Mouse (Mus musculus) kidney, adult 9 months (tissue): ENCODE measurements around the gene L3mbtl4.

Source experiments
- DNase-seq: peaks from one replicate; pipeline ENCODE4 v3.0.0; 2022

L3mbtl4 gene

DNA sequence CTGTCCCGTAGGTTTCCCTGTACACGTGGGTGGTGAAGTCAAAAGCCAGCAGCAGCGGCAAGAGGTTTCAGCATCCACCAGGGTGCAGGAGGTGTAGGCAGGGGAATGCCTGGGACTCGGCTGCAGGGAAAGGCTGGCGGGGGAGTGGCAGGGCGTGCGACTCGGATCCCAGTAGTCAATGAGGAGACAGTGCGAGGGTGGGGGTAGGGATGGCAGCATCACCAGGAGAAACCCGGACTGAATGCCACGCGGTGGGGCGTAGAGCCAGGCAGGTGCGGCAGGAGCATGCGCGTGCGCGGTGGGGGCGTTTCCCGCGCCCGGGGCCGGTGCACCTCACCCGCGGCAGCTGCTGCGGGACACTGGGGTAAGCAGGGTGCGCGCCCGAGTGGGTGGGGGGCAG, at the start of gene L3mbtl4:
Gene L3mbtl4 (plus strand): TSS at position 271 of the 400 bp plus-strand sequence.
- no peak for DNase-seq

DNA sequence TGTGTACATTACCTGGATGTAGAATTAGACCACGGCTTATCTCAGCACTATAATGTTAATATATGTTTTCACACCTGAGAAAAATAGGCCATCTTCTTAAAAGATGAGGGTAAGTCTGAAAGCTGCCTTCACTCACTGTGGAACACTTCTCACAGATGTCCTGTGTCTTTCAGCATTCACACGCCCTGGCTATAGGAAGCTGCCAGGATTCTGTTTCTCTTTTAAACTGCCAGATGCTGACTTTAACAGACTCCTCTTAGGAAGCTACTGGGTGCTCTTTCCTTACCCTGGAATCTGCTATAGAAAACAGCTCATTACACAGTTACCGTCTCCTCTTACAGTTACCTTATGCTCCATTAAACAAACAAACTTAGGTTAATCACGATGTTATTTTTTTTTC, 43.1 kb upstream of the L3mbtl4 start:
- no peak for DNase-seq

DNA sequence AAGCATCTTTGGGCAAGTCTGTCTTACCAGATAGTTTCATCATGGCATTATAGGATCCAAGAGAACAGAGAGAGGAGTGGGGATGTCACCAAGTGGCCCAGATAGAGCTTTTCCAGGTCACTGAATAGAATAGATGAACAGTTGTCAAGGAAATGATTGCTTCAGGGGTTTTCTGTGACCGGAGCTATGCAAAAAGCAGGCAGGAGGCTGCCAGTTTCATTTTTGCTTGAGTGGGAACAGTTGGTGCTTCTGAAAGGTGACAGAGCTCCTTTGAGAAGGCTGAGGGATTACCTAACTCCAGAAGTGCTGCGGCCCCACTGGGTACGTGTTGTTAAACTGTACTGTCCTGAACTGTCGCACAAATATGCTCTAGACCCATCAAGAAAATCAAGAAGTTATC, 38.2 kb upstream of the L3mbtl4 start:
- DNase-seq: no peak

DNA sequence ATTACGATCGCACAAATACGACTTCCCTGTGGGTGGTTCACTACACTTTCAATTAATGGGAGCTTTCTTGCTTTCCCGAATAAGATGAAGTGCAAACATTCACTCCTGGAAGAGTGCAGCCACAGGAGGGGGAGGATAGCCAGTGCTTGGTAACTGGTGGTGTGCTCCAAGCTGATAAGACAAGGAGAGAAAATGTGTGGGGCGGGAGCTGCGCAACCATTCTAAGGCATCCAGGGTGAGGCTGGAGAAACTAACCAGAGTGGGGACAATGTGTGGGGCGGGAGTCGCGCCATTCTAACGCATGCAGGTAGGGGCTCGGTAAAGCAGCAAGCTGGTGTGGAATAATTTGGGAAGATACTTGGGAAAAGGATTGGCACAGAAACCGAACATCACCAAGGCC, 36.6 kb upstream of the L3mbtl4 start:
- no peak for DNase-seq

DNA sequence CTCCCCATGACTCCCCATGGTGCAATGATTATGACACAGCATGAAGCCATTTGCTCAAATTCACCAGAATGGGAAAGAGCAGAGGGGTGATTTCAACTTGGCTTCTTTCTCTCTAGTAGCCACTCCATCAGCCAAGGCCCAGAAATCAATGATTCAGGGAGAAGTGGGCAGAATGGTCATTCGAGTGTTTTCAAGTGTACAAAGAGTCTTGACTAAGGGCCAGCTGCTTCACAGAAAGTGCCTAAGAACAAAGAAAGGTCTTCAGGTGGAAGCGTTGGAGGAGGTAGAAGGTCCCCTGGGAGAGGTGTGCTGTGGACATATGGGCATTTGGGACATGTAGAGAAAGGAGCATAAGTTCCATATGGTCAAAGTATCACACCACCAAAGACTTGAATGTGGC, 33.4 kb upstream of the L3mbtl4 start:
- DNase-seq: no peak

DNA sequence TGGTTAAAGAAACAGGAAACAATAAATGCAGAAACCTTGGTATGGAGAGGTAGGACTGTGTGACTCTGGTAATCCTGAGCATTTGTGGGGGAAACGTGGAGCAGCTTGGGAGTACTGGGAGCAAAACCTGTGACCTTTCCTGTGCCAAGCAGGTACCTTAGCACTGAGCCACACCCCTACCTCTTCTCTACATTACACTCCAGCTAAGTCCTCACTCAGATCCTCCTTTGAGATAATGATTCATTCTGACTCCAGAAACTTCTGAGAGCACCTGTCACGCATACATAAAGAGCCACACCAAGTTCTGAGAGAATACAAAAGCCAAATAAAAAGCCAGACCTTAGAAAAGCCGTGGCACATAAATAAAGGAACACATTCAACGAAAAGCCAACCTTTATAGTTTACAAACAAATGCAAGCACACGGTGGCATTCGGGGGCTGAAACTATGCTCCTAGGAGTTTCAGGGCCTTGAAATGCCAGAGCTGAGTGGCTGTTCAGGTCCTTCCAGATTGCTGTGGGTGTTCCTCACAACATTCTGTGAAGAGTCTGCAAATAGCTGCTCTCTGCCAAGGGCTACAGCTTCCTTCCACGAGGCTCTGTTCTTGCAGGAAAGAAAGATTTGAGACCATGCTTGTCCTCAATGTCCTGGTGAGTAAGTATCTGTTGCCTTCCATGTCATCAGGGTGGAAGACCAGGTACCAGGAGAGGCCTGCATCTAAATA, 8.6 kb upstream of the L3mbtl4 start:
- no peak for DNase-seq

DNA sequence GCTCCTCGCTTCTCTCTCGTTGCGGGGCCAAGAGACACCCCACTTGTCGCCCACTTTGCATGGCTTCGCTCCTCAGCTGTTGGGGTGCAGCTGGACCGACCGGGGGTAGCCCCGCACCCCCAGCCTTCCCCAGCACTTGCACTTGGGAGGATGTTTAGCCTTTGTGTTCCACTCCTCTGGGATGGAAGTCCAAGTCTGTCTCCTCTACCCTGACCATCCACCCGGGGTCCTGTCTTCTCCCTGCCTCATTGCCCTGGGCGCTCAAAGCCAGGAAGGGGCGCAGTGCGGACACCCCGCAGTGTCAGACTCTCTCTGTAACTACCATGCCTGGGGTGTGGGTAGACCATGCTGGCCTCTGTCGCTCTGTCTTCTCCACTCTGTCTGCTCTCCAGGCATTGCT, 357 bp downstream of the L3mbtl4 start:
- no peak for DNase-seq

DNA sequence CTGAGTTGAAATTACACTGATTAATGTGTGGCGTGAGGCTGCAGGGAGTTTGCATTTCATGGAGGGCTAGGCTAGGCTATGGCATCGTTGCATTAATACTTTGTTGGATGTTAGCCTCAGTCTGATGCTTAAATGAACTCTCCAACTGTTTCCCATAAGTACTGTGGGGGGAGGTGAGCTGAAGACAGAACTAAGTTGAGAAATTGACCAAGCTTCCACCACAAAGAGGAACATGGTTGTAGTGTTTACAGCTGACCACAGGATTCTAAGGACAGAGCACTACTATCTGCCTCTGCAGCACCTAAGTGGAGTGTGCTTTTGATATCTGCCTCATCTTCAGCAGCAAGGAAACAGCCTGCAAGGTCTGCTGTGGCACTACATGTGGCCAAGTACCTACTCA, 1.5 kb downstream of the L3mbtl4 start:
- DNase-seq: no peak

DNA sequence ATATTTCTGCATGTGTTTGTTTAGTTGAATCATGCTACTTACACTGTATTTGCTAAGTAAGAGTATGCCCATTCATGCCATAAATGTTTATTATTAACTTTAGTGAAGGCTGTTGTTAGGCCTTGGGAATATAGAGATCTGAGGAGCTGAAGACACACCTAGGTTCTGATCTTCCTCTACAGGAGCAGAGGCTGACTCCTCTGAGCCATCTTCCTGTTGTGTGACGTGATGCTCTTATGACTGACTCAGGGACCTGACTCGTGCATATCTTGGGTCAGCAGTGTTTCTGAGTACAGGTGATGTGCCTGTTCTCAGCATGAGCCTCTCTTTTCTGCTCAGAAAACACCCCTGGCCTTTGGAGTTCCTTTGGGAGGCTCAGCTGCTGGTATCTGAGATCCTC, 7.3 kb downstream of the L3mbtl4 start:
- DNase-seq: no peak

DNA sequence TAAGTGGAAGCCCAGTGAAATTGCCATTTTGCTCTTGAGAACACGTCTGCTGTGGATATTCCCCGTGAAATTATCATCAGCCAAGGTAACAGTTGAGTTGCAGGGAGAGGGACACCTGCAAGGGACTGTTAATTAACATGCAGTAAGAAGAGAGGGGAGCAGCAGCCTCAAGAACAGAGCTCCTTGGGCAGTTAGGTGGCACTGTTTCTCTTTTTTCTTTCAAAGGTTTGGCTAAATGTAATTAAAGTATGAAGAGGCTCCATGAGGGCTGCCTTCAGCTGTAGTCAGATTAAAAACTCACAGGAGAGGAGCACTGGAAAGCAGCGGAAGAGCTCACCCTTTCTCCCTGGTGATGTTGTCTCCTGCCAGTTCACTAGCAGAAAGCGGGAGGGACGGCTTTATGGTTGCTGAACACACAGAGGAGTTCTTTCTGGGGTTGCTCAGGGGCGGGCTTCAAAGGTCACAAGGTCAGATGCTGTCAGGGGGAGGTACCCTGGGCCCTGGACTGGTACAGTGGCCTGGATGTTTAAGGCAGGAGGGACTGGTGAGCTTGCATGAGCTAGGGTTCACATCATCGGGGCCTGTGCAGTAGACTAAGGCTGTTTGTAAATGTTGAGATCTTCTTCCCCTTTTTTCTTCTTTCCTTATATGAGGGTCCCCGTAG, 11.7 kb downstream of the L3mbtl4 start:
- DNase-seq: peak; percentile 24

DNA sequence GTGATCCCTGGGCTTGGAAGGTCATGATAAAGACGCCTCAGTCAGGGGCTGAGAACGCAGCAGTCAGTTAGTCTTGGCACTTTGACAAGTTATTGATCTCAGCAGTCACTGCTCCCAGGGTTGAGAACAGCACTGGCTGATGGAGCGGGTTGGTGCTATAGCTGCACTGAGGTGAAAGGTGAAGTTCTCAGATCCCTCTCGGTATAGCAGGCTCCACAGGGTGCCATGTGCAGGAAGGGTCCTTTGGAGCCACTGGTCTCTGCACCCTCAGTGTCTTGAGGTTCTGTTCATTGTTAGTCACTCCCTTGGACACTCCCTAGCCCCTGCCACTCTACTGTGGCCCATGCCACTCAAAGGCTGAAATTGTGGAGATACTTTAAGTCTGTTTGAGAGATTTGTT, 14.5 kb downstream of the L3mbtl4 start:
- peak; percentile 3 for DNase-seq

DNA sequence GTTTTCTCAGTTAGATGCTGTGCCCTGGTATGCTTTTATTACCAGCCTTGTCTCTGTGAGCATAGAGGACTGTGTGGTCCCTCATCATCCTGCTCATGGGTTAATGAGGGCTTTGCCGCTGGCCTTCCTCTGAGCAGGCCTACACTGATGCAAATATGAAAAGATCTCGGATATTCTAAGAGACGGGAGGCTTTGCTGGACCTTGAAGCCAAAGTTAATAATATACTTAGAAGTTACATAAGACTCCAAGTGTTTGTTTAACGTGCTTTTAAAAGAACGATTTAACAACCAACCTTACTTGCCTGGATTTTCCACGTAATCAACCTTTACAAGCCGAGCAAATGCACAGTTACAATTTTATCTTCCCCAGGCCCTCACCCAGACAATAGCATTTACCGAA, 15.1 kb downstream of the L3mbtl4 start:
- DNase-seq: peak; percentile 66

DNA sequence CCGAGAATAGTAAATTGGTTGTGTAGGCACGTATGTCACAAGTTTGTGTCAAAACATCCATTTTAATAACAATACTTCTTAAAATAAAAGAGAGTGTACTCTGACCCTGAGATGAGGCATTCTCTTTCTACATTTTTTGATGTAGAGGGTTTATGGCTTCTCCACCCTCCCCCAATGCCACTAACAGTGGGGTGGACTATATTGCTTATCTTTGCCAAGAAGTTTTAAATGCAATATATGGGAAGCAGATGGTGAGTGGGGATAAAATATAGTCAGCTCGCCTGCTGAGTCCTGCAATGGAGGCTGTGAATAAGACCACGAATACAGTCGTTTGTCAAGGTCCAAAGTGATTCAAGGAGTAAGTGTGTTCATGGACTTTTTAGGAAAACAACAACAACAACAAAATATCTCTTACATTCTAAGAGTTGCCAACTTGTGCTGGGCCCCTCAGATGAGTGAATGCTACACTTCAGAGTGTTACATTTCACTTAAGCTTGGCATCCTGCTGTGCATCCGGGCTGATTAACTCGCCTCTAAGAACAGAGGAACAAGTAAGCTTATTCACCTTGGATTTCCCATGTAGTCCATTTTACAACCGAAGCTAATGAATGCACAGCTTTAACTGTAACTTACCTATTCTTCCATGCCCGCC, 18.2 kb downstream of the L3mbtl4 start:
- no peak for DNase-seq

DNA sequence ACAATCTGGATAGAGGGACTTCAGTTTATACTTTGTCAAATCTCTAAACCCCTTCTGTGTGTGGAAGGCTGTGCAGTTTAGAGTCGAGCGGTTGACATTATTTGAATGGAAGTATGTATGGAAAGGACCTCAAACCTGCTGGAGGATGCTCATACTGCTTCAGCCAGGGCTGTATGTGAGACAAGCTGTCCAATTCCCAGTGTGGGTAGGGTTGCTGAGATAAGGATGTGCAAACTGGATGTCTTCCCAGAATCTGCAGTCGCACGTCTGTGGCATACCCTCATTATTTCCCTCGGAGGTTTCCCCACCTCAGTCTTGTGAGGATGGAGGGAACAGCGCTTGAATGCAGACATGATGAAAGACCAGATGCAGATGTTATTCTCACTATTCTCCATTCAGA, 34.8 kb downstream of the L3mbtl4 start:
- no peak for DNase-seq

DNA sequence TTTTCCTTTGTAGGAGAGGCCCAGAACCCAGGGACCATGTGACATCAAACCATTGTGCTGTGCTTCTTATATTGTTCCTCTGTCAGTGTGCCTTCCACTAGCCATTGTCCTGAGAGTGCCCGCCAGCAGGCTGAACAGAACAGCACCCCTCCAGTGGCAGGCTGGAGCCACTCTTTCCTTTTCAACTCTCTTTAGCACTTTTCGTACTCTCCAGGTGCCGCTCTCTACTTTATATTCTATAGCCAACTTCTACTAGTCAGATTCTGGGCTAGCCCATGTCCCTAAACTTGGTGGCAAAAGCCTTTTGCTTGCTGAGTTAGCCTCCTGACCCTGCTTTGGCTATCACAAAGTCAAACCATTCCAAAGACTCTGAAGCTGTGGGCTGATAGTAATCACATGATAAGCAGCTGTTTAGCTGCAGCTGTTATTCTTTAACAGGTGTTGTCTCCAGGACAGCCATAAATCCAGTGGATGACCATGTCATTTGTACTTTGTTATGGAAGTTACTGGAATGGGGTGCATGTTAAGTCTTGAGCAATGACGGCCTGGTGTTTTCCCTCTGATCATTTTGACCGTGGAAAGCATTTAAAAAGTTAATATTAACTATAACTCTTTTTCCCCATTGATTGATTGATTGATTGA, 38.8 kb downstream of the L3mbtl4 start:
- no peak for DNase-seq

DNA sequence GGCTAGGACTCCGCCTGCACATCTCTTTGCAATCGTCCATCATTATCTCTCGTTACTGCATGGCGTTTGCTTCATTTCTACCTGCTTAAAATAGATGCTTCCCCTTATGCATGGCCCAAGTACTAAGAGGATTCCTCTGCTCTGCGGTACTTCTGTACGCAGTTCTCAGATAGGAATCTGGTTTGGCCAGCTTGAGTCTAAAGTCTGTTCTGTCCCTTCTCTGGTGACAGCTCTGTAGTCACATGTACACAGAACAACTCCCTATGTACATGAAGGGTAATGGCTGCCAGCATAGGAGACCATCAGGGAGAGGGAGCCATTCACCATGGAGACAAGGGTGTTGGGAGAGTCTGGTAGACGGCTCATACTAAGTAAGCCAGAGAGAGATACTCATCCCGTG, 47.3 kb downstream of the L3mbtl4 start:
- no peak for DNase-seq

DNA sequence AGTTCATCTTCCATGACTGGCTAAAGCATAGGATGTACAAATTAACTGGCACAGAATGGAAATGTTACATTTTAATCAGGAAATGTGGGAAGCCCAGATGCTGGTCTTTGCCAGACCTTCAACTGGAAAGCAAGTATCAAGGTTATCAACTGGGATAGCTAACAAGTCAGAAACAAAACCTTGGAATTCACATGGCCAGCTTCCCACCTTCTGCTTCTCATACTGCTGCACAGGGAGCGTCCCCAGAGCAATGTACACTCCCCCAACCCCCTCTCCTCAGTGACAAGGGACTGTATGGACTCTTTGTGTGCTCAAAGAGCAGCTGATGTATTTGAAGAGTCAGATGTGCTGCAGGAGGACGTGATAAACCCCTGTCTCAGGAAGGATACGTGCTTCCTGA, 49.0 kb downstream of the L3mbtl4 start:
- DNase-seq: no peak

DNA sequence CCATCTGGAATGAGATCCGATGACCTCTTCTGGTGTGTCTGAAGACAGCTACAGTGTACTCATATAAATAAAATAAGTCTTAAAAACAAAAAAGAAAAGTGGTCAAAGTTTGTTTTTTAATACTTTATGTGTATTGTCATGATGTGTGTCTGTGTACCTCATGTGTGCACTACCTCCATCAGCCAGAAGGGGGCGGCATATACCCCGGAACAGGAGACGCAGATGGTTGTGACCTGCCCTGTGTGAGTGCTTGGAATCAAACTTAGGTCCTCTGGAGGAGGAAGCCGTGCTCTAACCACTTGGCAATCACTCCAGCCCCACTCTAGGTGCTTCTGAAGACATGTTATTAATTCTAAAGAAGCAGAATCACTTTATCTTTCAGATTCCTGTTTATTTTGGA, 58.6 kb downstream of the L3mbtl4 start:
- no peak for DNase-seq

DNA sequence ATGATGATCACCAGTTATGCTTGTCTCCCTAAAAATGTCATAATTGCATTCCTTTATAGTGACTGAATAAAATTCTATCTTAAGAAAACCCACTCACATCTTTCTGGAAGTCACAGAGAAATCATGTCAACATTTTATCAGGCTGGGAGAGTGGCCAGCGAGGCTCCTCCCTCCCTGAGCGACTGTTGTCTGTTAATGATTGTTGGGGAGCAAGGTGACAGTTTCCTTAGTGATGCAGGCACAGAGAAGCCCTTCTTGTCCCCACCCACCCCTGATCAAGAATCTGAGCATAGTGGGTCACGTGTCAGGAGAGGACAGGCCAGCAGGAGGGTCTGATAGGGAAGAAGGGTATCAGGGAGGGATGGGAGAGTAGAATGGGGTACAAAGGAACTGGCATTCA, 59.8 kb downstream of the L3mbtl4 start:
- no peak for DNase-seq

DNA sequence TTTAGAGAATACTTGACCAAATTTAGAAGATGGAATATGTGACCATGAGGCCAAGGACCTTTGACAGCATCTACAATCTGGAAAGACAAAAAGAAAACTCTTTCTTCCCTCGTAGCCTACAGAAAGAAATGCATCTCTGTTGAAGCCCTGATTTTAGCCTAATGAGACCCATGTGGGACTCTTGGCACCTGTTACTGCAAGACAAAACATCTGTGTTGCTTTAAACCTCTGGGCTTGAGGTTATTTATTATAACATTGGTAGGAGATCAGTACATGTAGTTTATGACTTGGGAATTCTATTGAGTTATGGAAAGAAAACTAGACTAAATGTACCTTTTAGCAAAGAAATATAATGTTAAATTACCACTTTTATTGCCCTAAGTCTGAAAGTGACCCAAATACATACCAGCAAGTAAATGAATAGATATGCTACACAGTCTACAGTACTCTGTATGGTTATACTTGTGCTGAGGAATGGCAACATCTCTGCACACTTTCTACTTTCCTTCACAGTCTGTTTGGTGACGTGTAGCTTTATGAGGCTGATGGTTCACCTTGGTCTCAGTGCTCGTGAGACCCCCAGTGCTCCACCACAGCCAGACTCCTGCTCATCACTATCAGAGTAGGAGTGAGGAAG, 65.4 kb downstream of the L3mbtl4 start:
- no peak for DNase-seq

DNA sequence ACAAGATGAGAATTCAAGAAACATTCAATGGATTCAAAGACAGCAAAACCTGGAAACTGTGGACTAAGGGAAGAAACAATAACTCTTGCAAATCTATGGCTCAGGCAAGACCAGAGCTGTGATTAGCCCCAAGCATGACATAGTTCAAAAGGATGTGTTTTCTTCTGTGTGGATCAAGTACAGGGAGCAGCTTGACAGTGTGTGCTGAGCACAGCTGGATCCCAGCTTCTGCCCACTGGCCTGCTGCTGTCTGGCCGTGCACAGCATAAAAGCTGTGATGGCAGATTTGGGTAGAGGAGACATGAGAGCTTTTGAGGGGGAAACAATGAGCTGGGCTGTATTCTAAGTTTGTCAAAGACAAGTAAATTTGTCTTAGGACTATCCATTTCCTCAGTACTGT, 84.1 kb downstream of the L3mbtl4 start:
- DNase-seq: no peak

DNA sequence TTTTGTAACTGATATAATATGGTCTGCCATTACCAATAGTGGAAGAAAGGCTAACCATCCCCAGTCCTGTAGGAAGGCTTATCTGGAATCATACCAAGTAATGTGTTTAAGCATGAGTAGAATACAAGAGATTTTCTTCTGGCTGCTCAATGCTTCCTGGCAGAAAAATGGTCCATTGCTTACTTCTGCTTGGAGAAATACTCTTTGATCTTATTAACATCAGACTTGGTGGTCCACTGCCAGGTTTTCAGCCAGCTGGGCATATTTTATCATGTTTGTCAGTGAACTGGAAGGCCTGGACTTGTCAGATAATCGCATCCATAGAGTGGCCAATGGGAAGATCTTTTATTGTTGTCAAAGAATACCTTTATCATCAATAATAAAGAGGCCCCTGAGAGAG, 97.5 kb downstream of the L3mbtl4 start:
- no peak for DNase-seq

DNA sequence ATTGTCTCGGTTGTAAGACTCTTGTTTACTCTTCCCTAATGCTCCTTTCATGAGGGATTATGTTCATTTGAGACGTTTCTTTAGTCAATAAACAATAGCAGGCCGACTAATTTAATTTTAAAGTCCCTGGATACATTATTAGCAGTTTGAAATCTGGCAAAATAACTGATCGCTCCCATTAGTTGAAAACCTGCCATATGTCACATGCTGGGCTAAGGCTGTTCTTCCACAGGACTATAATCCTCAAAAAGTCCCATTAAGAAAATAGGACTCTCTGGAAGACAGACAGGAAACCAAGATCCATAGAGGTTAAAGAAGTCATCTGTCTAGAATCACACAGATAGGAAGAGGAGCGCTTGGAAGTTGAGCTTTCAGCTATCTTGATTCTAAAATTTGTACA, 114.9 kb downstream of the L3mbtl4 start:
- DNase-seq: no peak
